Mouse (Mus musculus): ENCODE data around the gene Gm11146.

Gene Gm11146

DNA sequence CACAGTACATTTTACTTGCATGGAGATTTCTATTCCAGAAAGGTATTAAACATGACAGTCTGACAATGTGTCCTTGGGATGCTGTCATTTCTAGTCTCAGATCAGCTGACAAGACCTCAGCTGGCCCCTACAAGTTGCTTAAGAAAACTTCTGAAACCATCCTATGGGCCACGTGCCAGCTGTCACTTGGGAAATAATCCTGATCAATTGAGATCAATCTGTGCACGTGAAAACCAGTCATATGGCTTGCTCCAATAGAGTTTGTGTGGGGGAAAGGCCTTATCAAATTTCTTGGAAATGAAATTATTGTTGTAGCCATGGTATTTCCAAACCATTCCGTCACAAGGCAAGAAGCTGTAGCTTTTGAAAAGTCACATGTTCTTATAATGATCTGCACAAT, 50.8 kb downstream of the Gm11146 start:
- DNase-seq, result no peak

Data from spleen, adult 18-20 months (tissue).